Mouse (Mus musculus) forebrain, embryonic 14.5 days (tissue): Measurements from ENCODE around the gene Btbd1. TPM values are rescaled to one million over a fixed set of nuclear protein-coding genes. Genes with fewer than 3 reads are reported as not detected.

Experiments used
- polyA plus RNA-seq: library from polyadenylated mRNA; unstranded; fragments of >200 nt; fragmentation: Nextera tagmentation; extraction: Ambion mirVana; gene quantifications from 2 replicates; pipeline ENCODE4 v1.2.1, GENCODE M21; 2014

The Btbd1 gene
- polyA plus RNA-seq, 1 experiment from 2014 or later = 114 TPM

Other genes with a start within 250 kb of the Btbd1 start
- 15.9 and 16.6 TPM in 2 replicates for gene Homer2, start 121.9 kb downstream of the Btbd1 start, polyA plus RNA-seq
- 172 and 180 TPM in 2 replicates for gene Ramac, start 66.5 kb downstream of the Btbd1 start, polyA plus RNA-seq
- gene 3110040N11Rik, start 40.0 kb downstream of the Btbd1 start, polyA plus RNA-seq = 48.5 and 54.4 TPM in 2 replicates
- not detected in 2 replicates for gene Gm10160, start 26.4 kb upstream of the Btbd1 start, polyA plus RNA-seq
- gene Tm6sf1, start 29.6 kb upstream of the Btbd1 start, polyA plus RNA-seq = 8.4 and 10.7 TPM in 2 replicates
- gene Hdgfl3, start 105.0 kb upstream of the Btbd1 start, polyA plus RNA-seq = 62.2 and 62.3 TPM in 2 replicates
- gene Bnc1, start 162.9 kb upstream of the Btbd1 start, polyA plus RNA-seq = 0.06 and 0.15 TPM in 2 replicates